9 mouse cellular contexts compared by ENCODE assay signal in the genomic region with DNA sequence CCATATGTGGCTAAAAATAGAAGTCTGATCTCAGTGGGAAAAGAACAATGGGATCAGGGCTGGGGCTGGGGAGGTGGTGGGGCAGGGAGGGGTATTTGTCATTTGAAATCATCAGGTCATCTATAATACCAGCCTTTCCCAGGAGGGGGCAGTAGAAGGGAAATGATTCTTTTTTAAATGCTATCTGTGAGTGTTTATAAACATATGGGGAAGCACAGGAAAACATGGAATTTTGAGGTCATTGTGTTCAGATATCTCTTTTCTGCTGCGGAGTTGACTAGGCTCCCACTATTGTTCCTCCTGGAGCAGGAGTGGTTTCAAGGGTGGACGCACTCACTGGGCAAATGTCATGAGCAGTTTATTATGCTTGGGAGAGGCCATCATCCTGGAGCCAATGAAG. TPM values are rescaled to one million over a fixed set of nuclear protein-coding genes. Genes with fewer than 3 reads are reported as not detected.
DNase-seq lines count a peak whose midpoint lies in the region; ATAC-seq and TF ChIP-seq lines count a peak whose summit lies in the region.
"Had no signal": no experiment of that assay in that cellular context is flagged by ENCODE, and none has a peak within 500 bp of the region (broad histone marks: within the 10 kb centered on the region; RNA-seq: fewer than 3 reads in every experiment).

No protein-coding gene starts in this region.

- H3K27me3 ChIP-seq in midbrain, embryonic 14.5 days (ENCODE audit: control insufficient read depth, insufficient read depth, low read length): no peaks in the 10 kb centered on the region
- no peaks in the 10 kb centered on the region for H3K27me3 ChIP-seq in midbrain, embryonic 16.5 days (ENCODE audit: control insufficient read depth, insufficient read depth, low read depth, low read length)
- no peaks in the 10 kb centered on the region for H3K27me3 ChIP-seq in limb, embryonic 10.5 days (ENCODE audit: low read depth, poor library complexity, severe bottlenecking)
- H3K27me3 ChIP-seq in hindbrain, embryonic 13.5 days: no peaks in the 10 kb centered on the region
- H3K27me3 ChIP-seq: limb, embryonic 12.5 days had no signal

- TF ChIP-seq CTCF in brain, embryonic 14.5 days (IDR thresholded peaks at IDR 0.05; ENCODE audit: borderline replicate concordance, extremely low read depth, insufficient read depth, insufficient read length): 0 out of 2 replicates have a peak, but pooled peaks have one; percentile 14

- ATAC-seq in midbrain, embryonic 14.5 days (ENCODE audit: low FRiP score, low TSS enrichment): no peak
- no peak for ATAC-seq in midbrain, embryonic 16.5 days
- no peak for ATAC-seq in hindbrain, embryonic 13.5 days (ENCODE audit: low FRiP score)

- no peaks in the 10 kb centered on the region for H3K9me3 ChIP-seq in midbrain, embryonic 14.5 days (ENCODE audit: control insufficient read depth, low read length)
- no peaks in the 10 kb centered on the region for H3K9me3 ChIP-seq in midbrain, embryonic 16.5 days (replicated peaks; ENCODE audit: control insufficient read depth, low read length, poor library complexity, severe bottlenecking)
- H3K9me3 ChIP-seq in limb, embryonic 10.5 days (replicated peaks): no peaks in the 10 kb centered on the region
- no peaks in the 10 kb centered on the region for H3K9me3 ChIP-seq in hindbrain, embryonic 13.5 days
- H3K9me3 ChIP-seq: limb, embryonic 12.5 days had no signal

- no peaks in the 10 kb centered on the region for H3K36me3 ChIP-seq in midbrain, embryonic 14.5 days (ENCODE audit: control insufficient read depth, insufficient read depth, low read length)
- H3K36me3 ChIP-seq in midbrain, embryonic 16.5 days (ENCODE audit: control insufficient read depth, insufficient read depth, low read length): no peaks in the 10 kb centered on the region
- no peaks in the 10 kb centered on the region for H3K36me3 ChIP-seq in limb, embryonic 10.5 days
- no peaks in the 10 kb centered on the region for H3K36me3 ChIP-seq in hindbrain, embryonic 13.5 days
- H3K36me3 ChIP-seq: limb, embryonic 12.5 days had no signal

- H3K27ac ChIP-seq in midbrain, embryonic 14.5 days (replicated peaks; ENCODE audit: low read depth, low read length): no peak overlapping the region
- no peak overlapping the region for H3K27ac ChIP-seq in midbrain, embryonic 16.5 days (ENCODE audit: low read length)
- no peak overlapping the region for H3K27ac ChIP-seq in limb, embryonic 10.5 days
- no peak overlapping the region for H3K27ac ChIP-seq in hindbrain, embryonic 13.5 days
- H3K27ac ChIP-seq: limb, embryonic 12.5 days had no signal

- H3K4me3 ChIP-seq in midbrain, embryonic 14.5 days (replicated peaks; ENCODE audit: low read depth, low read length): no peak overlapping the region
- H3K4me3 ChIP-seq in midbrain, embryonic 16.5 days (ENCODE audit: low read depth, low read length): no peak overlapping the region
- H3K4me3 ChIP-seq in limb, embryonic 10.5 days: no peak overlapping the region
- no peak overlapping the region for H3K4me3 ChIP-seq in hindbrain, embryonic 13.5 days
- H3K4me3 ChIP-seq: limb, embryonic 12.5 days had no signal

- peak; percentile 17 for DNase-seq in midbrain, embryonic 14.5 days
- DNase-seq in brain, embryonic 14.5 days (ENCODE audit: low read depth): no peak
- peak; percentile 73 for DNase-seq in heart, postnatal 4 days
- peak; percentile 82 for DNase-seq in lung, postnatal 25 days (ENCODE audit: low spot score)
- no peak for DNase-seq in limb, embryonic 10.5 days (ENCODE audit: low spot score)
- DNase-seq in layer of hippocampus, postnatal 14 days (ENCODE audit: low spot score in 2 of 2): no peak

- H3K4me2 ChIP-seq in midbrain, embryonic 14.5 days (ENCODE audit: low read length): no peak overlapping the region
- no peak overlapping the region for H3K4me2 ChIP-seq in midbrain, embryonic 16.5 days (ENCODE audit: low read length)
- no peak overlapping the region for H3K4me2 ChIP-seq in hindbrain, embryonic 13.5 days
- H3K4me2 ChIP-seq: limb, embryonic 12.5 days had no signal

- H3K4me1 ChIP-seq in midbrain, embryonic 14.5 days (ENCODE audit: control insufficient read depth, insufficient read depth, low read length): peaks cover 2% of the 10 kb centered on the region
- H3K4me1 ChIP-seq in midbrain, embryonic 16.5 days (ENCODE audit: control insufficient read depth, insufficient read depth, low read length): no peaks in the 10 kb centered on the region
- peaks cover 4% of the 10 kb centered on the region for H3K4me1 ChIP-seq in limb, embryonic 10.5 days
- H3K4me1 ChIP-seq in hindbrain, embryonic 13.5 days (replicated peaks): peaks cover 3% of the 10 kb centered on the region

- TF ChIP-seq POLR2A in brain, embryonic 14.5 days (IDR thresholded peaks at IDR 0.05; ENCODE audit: borderline replicate concordance, extremely low read depth, insufficient read depth, insufficient read length, poor library complexity, severe bottlenecking): no peak

- no peak overlapping the region for H3K9ac ChIP-seq in midbrain, embryonic 14.5 days (replicated peaks; ENCODE audit: low read length)
- H3K9ac ChIP-seq in midbrain, embryonic 16.5 days (ENCODE audit: low read depth, low read length): no peak overlapping the region
- no peak overlapping the region for H3K9ac ChIP-seq in hindbrain, embryonic 13.5 days
- H3K9ac ChIP-seq: limb, embryonic 12.5 days had no signal

- WGBS in midbrain, embryonic 14.5 days: 75% methylated on average over 2 of the region's 2 CpGs
- 71% methylated on average over 2 of the region's 2 CpGs for WGBS in midbrain, embryonic 16.5 days
- 88% methylated on average over 2 of the region's 2 CpGs for WGBS in limb, embryonic 10.5 days
- 74% methylated on average over 2 of the region's 2 CpGs for WGBS in hindbrain, embryonic 13.5 days

RNA-seq across cellular contexts. Expression of gene Itga2, which starts 55.3 kb away (rescaled TPM):
- 1.2 and 2.1 TPM in 2 replicates for polyA plus RNA-seq in midbrain, embryonic 14.5 days (2014; fragmentation: Nextera tagmentation; extraction: Ambion mirVana)
- polyA plus RNA-seq in midbrain, embryonic 16.5 days (2015; fragmentation: Nextera tagmentation; extraction: Ambion mirVana): 1.4 and 2.1 TPM in 2 replicates
- 1.1 and 2.1 TPM in 2 replicates for polyA plus RNA-seq in brain, embryonic 14.5 days (2012; rRNA removed)
- total RNA-seq in heart, postnatal 4 days (2021): 1 to 10 TPM; 5.0 to 5.2 TPM
- polyA plus RNA-seq in limb, embryonic 10.5 days (2016; fragmentation: Nextera tagmentation; extraction: Ambion mirVana): 0.71 and 1.3 TPM in 2 replicates
- polyA plus RNA-seq in hindbrain, embryonic 13.5 days (2015; fragmentation: Nextera tagmentation; extraction: Ambion mirVana): 1.9 and 2.3 TPM in 2 replicates
- total RNA-seq in layer of hippocampus, postnatal 14 days (2021): under 1 TPM; 0.10 to 0.55 TPM

Comparison
In these comparisons a context has a peak if more than half of its experiments do, and no peak if none do; other contexts are left out.
1. DNase-seq: peak in midbrain, embryonic 14.5 days (single experiment), heart, postnatal 4 days (single experiment) and lung, postnatal 25 days (single experiment); none in brain, embryonic 14.5 days (single experiment), limb, embryonic 10.5 days (single experiment) and layer of hippocampus, postnatal 14 days (0 of 2).